Mouse (Mus musculus) midbrain, postnatal 0 days (tissue): ENCODE measurements around the gene Gng10. TPM values are rescaled to one million over a fixed set of nuclear protein-coding genes. Genes with fewer than 3 reads are reported as not detected.

Source experiments
- ATAC-seq: fragments of 200-750 bp; cut with Nextera tagmentation; 2 replicates; pipeline ENCODE4 v1.8.0; 2017; ENCODE audit warnings: moderate number of reproducible peaks, mild to moderate bottlenecking, moderate TSS enrichment, moderate library complexity; ENCODE audit not compliant: low FRiP score
- DNase-seq: peaks from one replicate; pipeline ENCODE4 v3.0.0-alpha.2; 2015; ENCODE audit warnings: low spot score
- H3K27ac ChIP-seq: fragments of 300-500 bp; sonication (generic); 2 replicates; pipeline ENCODE4 v1.5.1; 2014; ENCODE audit warnings: low read depth, mild to moderate bottlenecking, low read length, mixed read lengths
- H3K27me3 ChIP-seq: fragments of 300-500 bp; sonication (generic); 2 replicates; pipeline ENCODE4 v1.6.1; 2014; ENCODE audit warnings: low read length, control low read depth, mixed read lengths; ENCODE audit not compliant: insufficient read depth
- H3K36me3 ChIP-seq: fragments of 300-500 bp; sonication (generic); 2 replicates; pipeline ENCODE4 v1.6.1; 2014; ENCODE audit warnings: low read length, control low read depth, mixed read lengths; ENCODE audit not compliant: insufficient read depth
- H3K4me1 ChIP-seq: fragments of 300-500 bp; sonication (generic); 2 replicates; pipeline ENCODE4 v1.6.1; 2014; ENCODE audit warnings: mild to moderate bottlenecking, control low read depth, antibody characterized with exemption, low read length, mixed read lengths; ENCODE audit not compliant: insufficient read depth
- H3K4me2 ChIP-seq: fragments of 300-500 bp; sonication (generic); 2 replicates; pipeline ENCODE4 v1.6.1; 2014; ENCODE audit warnings: low read depth, mild to moderate bottlenecking, low read length, mixed read lengths; ENCODE audit not compliant: poor library complexity, severe bottlenecking
- H3K4me3 ChIP-seq: fragments of 300-500 bp; sonication (generic); 2 replicates; pipeline ENCODE4 v1.5.1; 2014; ENCODE audit warnings: low read depth, mild to moderate bottlenecking, low read length, moderate library complexity
- H3K9ac ChIP-seq: fragments of 300-500 bp; sonication (generic); replicated peaks from 2 replicates; pipeline ENCODE4 v1.6.1; 2014; ENCODE audit warnings: mild to moderate bottlenecking, low read length, moderate library complexity, mixed read lengths; ENCODE audit not compliant: poor library complexity, severe bottlenecking
- H3K9me3 ChIP-seq: fragments of 300-500 bp; sonication (generic); 2 replicates; pipeline ENCODE4 v1.6.1; 2016; ENCODE audit warnings: low read length, control low read depth
- CTCF ChIP-seq: IDR thresholded peaks from 2 replicates; pipeline ENCODE4 v1.5.1; 2016; ENCODE audit warnings: antibody characterized with exemption, mild to moderate bottlenecking
- WGBS: fragments of 180-500 bp; shearing (Covaris S2); extraction: QIAGEN DNeasy Blood & Tissue Kit; methylation state at CpG from one replicate; pipeline ENCODE4 v1.1.7; 2014; 5-methylcytosine and 5-hydroxymethylcytosine counted together
- polyA plus RNA-seq: library from polyadenylated mRNA; unstranded; fragments of >200 nt; fragmentation: Nextera tagmentation; extraction: Ambion mirVana; gene quantifications from 2 replicates; pipeline ENCODE4 v1.2.1, GENCODE M21; 2015
- total RNA-seq: library from RNA; depleted of rRNA; stranded (reverse); fragments of >200 nt; gene quantifications from 2 replicates; pipeline ENCODE4 v1.2.3, GENCODE M21; 2014; rRNA removed

Gng10 gene
- total and polyA plus RNA-seq, 2 experiments from 2014 or later = 121 to 239 TPM

- Histone ChIP-seq H3K4me1 (no peaks in the 10 kb centered on the region), H3K9ac (no peak overlapping the region), H3K27ac (no peak overlapping the region), H3K36me3 (no peaks in the 10 kb centered on the region), H3K4me2 (no peak overlapping the region), H3K9me3 (no peaks in the 10 kb centered on the region), H3K27me3 (no peaks in the 10 kb centered on the region), H3K4me3 (no peak overlapping the region)
- WGBS = 76% methylated on average over 2 of the region's 2 CpGs
- no peak for DNase-seq
- no peak for TF ChIP-seq CTCF
- ATAC-seq = no peak
Measured at GRCm38 (mm10) chr4:59083430-59083829, 48.5 kb downstream of the Gng10 start.

GRCm38 (mm10) chr4:59089391-59089790, 54.5 kb downstream of the Gng10 start:
- no peak overlapping the region for H3K4me2 ChIP-seq
- H3K9me3 ChIP-seq = no peaks in the 10 kb centered on the region
- ATAC-seq (no peak), DNase-seq (no peak)
- WGBS = 56% methylated on average over 1 of the region's 1 CpGs
- no peak overlapping the region for H3K9ac ChIP-seq
- H3K27ac ChIP-seq = no peak overlapping the region
- H3K36me3 ChIP-seq = no peaks in the 10 kb centered on the region
- no peak for TF ChIP-seq CTCF
- H3K4me3 ChIP-seq = no peak overlapping the region
- H3K4me1 ChIP-seq = no peaks in the 10 kb centered on the region
- H3K27me3 ChIP-seq = no peaks in the 10 kb centered on the region

Other genes with a start within 250 kb of the Gng10 start
- 0.99 TPM in 1 of 2 replicates, not detected in the other for gene Olfr267, start 247.4 kb upstream of the Gng10 start, total RNA-seq
- gene Olfr267, start 247.4 kb upstream of the Gng10 start, polyA plus RNA-seq = not detected in 2 replicates
- gene Ecpas, start 122.3 kb upstream of the Gng10 start, total RNA-seq = 64.8 and 77.5 TPM in 2 replicates
- 28.4 and 36.8 TPM in 2 replicates for gene Ecpas, start 122.3 kb upstream of the Gng10 start, polyA plus RNA-seq
- gene Zkscan16, start 91.5 kb upstream of the Gng10 start, total RNA-seq = 4.9 and 7.6 TPM in 2 replicates
- 2.2 and 2.4 TPM in 2 replicates for gene Zkscan16, start 91.5 kb upstream of the Gng10 start, polyA plus RNA-seq
- gene Ptgr1, start 48.0 kb upstream of the Gng10 start, total RNA-seq = 1.9 and 3.4 TPM in 2 replicates
- gene Ptgr1, start 48.0 kb upstream of the Gng10 start, polyA plus RNA-seq = 3.1 and 3.4 TPM in 2 replicates
- 5.4 and 6.7 TPM in 2 replicates for gene Dnajc25, start 40.0 kb upstream of the Gng10 start, total RNA-seq
- 7.5 and 10.6 TPM in 2 replicates for gene Dnajc25, start 40.0 kb upstream of the Gng10 start, polyA plus RNA-seq
- not detected in 2 replicates for gene Gm20503, start 31.9 kb upstream of the Gng10 start, total RNA-seq
- 8.2 and 14.1 TPM in 2 replicates for gene Gm20503, start 31.9 kb upstream of the Gng10 start, polyA plus RNA-seq
- not detected in 2 replicates for gene AI481877, start 103.9 kb downstream of the Gng10 start, total RNA-seq
- gene AI481877, start 103.9 kb downstream of the Gng10 start, polyA plus RNA-seq = 0.02 TPM in 1 of 2 replicates, not detected in the other
- gene Ugcg, start 154.2 kb downstream of the Gng10 start, total RNA-seq = 68.5 and 76.5 TPM in 2 replicates
- 18.7 and 22.8 TPM in 2 replicates for gene Ugcg, start 154.2 kb downstream of the Gng10 start, polyA plus RNA-seq